Mouse (Mus musculus) midbrain, embryonic 14.5 days (tissue): ENCODE results near the gene Csnk1g2. TPM values are rescaled to one million over a fixed set of nuclear protein-coding genes. Genes with fewer than 3 reads are reported as not detected.
A peak's percentile ranks its signal among the peaks of the same experiment; 100 is the strongest.

ENCODE experiments used
- ATAC-seq: fragments of 200-750 bp; cut with Nextera tagmentation; 2 replicates; pipeline ENCODE4 v1.8.0; 2017; ENCODE audit warnings: moderate number of reproducible peaks, moderate library complexity; ENCODE audit not compliant: low FRiP score, low TSS enrichment
- DNase-seq: peaks from one replicate; pipeline ENCODE4 v3.0.0-alpha.2; 2015
- H3K27ac ChIP-seq: fragments of 300-500 bp; sonication (generic); replicated peaks from 2 replicates; pipeline ENCODE4 v1.5.1; 2014; ENCODE audit warnings: mild to moderate bottlenecking, low read depth, low read length, moderate library complexity
- H3K27me3 ChIP-seq: fragments of 300-500 bp; sonication (generic); 2 replicates; pipeline ENCODE4 v1.6.1; 2014; ENCODE audit warnings: low read length, control low read depth, mixed read lengths; ENCODE audit not compliant: control insufficient read depth, insufficient read depth
- H3K36me3 ChIP-seq: fragments of 300-500 bp; sonication (generic); 2 replicates; pipeline ENCODE4 v1.6.1; 2014; ENCODE audit warnings: low read length, control low read depth; ENCODE audit not compliant: control insufficient read depth, insufficient read depth
- H3K4me1 ChIP-seq: fragments of 300-500 bp; sonication (generic); 2 replicates; pipeline ENCODE4 v1.6.1; 2014; ENCODE audit warnings: mild to moderate bottlenecking, antibody characterized with exemption, low read length, control low read depth; ENCODE audit not compliant: control insufficient read depth, insufficient read depth
- H3K4me2 ChIP-seq: fragments of 300-500 bp; sonication (generic); 2 replicates; pipeline ENCODE4 v1.6.1; 2014; ENCODE audit warnings: mild to moderate bottlenecking, low read length, moderate library complexity
- H3K4me3 ChIP-seq: fragments of 300-500 bp; sonication (generic); replicated peaks from 2 replicates; pipeline ENCODE4 v1.5.1; 2014; ENCODE audit warnings: low read depth, low read length
- H3K9ac ChIP-seq: fragments of 300-500 bp; sonication (generic); replicated peaks from 2 replicates; pipeline ENCODE4 v1.6.1; 2014; ENCODE audit warnings: mild to moderate bottlenecking, low read length, moderate library complexity
- H3K9me3 ChIP-seq: fragments of 300-500 bp; sonication (generic); 2 replicates; pipeline ENCODE4 v1.6.1; 2016; ENCODE audit warnings: low read length, control low read depth, mixed read lengths; ENCODE audit not compliant: control insufficient read depth
- WGBS: fragments of 180-500 bp; shearing (Covaris S2); extraction: QIAGEN DNeasy Blood & Tissue Kit; methylation state at CpG from one replicate; pipeline ENCODE4 v1.1.7; 2014; 5-methylcytosine and 5-hydroxymethylcytosine counted together
- polyA plus RNA-seq: library from polyadenylated mRNA; unstranded; fragments of >200 nt; fragmentation: Nextera tagmentation; extraction: Ambion mirVana; gene quantifications from 2 replicates; pipeline ENCODE4 v1.2.1, GENCODE M21; 2014

The Csnk1g2 gene
- polyA plus RNA-seq, 1 experiment from 2014 or later, result 74.1 TPM

- ATAC-seq, result no peak
- DNase-seq, result peak; percentile 71
- 6% methylated on average over 8 of the region's 8 CpGs for WGBS
- Histone ChIP-seq H3K4me3 (no peak overlapping the region), H3K36me3 (peaks cover 10% of the 10 kb centered on the region), H3K4me2 (no peak overlapping the region), H3K27ac (no peak overlapping the region), H3K9me3 (no peaks in the 10 kb centered on the region), H3K4me1 (peaks cover 30% of the 10 kb centered on the region), H3K9ac (no peak overlapping the region), H3K27me3 (no peaks in the 10 kb centered on the region)
These were observed 43.7 kb upstream of the Csnk1g2 start for GRCm38 (mm10) chr10:80578911-80579310.

GRCm38 (mm10) chr10:80583047-80583446 lies 39.6 kb upstream of the Csnk1g2 start:
- Histone ChIP-seq H3K27me3 (no peaks in the 10 kb centered on the region), H3K4me2 (no peak overlapping the region), H3K36me3 (peaks cover 29% of the 10 kb centered on the region), H3K9me3 (no peaks in the 10 kb centered on the region), H3K4me3 (no peak overlapping the region), H3K9ac (no peak overlapping the region), H3K27ac (no peak overlapping the region), H3K4me1 (peaks cover 8% of the 10 kb centered on the region; the same call in 1 of the 2 replicates)
- 89% methylated on average over 5 of the region's 5 CpGs for whole genome bisulfite sequencing
- DNase-seq (no peak), ATAC-seq (no peak)

GRCm38 (mm10) chr10:80584045-80584488 lies 38.6 kb upstream of the Csnk1g2 start:
- no peak overlapping the region for H3K4me2 ChIP-seq
- 62% methylated on average over 12 of the region's 12 CpGs for WGBS

DNA sequence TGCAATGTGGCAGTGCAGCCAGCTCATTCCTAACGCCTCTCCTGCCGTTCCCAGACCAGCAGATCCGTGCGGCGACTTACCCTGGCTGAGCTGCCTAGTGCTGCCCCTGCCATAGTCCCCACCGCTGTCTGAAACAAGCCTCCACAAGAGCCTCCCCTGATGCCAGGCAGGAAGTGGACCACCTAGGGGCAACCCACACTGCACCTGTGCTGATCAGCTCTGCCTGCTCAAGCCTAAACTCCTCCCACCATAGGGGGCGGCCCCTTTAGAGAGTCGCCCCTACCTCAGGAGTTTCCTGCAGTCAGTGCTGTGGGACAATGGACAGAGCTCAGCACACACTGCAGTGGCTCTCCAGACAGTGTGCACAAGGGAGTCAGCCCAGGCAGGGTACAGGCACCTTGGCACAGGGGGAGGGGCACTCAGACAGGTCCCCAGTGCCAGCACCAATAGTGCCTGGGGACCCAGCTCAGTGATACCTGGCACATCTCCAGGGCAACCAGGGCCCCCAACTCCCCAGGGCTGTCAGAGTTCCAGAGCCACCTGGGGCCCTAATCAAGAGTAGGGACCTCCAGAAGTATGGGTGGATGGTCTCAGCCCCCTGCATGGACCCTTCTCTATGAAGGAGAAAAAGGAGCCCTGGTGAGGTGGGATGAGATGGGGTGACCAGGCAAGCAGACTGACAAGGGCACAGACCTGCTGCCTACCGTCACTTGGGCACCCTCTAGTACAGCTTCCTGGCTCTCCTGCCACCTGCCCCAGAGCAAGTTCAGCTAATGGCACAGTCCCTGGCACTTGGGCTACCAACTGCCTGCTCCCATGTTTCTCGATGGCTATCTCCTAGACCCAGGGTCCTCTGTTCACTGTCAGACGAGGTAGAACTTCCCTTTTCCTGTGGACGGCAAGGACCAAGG lies 37.7 kb upstream of the Csnk1g2 start:
- Histone ChIP-seq H3K27ac (no peak overlapping the region), H3K9me3 (no peaks in the 10 kb centered on the region), H3K4me2 (no peak overlapping the region), H3K4me3 (no peak overlapping the region), H3K9ac (no peak overlapping the region), H3K27me3 (no peaks in the 10 kb centered on the region), H3K36me3 (peaks cover 29% of the 10 kb centered on the region), H3K4me1 (peaks cover 18% of the 10 kb centered on the region)
- 75% methylated on average over 12 of the region's 12 CpGs for WGBS
- DNase-seq, result no peak
- no peak for ATAC-seq

More at GRCm38 (mm10) chr10:80584045-80584488, 38.6 kb upstream of the Csnk1g2 start:
- Histone ChIP-seq H3K4me1 (peaks cover 13% of the 10 kb centered on the region), H3K4me3 (no peak overlapping the region), H3K27ac (no peak overlapping the region), H3K27me3 (no peaks in the 10 kb centered on the region), H3K9ac (no peak overlapping the region), H3K36me3 (peaks cover 29% of the 10 kb centered on the region), H3K9me3 (no peaks in the 10 kb centered on the region)
- DNase-seq, result no peak
- no peak for ATAC-seq

DNA sequence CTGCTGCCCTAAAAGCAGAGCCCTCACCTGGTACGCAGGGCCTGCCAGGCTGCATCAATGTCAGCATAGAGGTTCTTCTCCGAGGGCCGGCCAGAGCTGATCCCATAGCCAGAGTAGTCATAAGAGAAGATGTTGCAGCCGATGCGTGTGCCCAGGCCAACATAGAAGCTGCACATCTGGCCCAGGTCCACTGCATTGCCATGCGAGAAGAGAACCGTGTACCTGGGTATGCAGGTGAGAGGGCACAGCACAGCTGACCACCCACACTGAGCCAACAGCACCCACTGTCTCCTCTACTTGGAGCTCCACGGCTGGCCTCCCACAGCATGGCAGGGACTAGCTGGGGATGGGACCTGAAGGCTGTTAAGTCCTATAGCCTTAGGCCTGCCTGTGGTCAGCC lies 37.1 kb upstream of the Csnk1g2 start:
- WGBS, result 92% methylated on average over 8 of the region's 8 CpGs
- H3K9me3 ChIP-seq, result no peaks in the 10 kb centered on the region
- peaks cover 29% of the 10 kb centered on the region for H3K36me3 ChIP-seq
- no peaks in the 10 kb centered on the region for H3K27me3 ChIP-seq
- peaks cover 18% of the 10 kb centered on the region for H3K4me1 ChIP-seq
- H3K9ac ChIP-seq, result no peak overlapping the region
- H3K4me3 ChIP-seq, result no peak overlapping the region
- H3K4me2 ChIP-seq, result no peak overlapping the region
- DNase-seq, result no peak
- ATAC-seq, result no peak
- H3K27ac ChIP-seq, result no peak overlapping the region

DNA sequence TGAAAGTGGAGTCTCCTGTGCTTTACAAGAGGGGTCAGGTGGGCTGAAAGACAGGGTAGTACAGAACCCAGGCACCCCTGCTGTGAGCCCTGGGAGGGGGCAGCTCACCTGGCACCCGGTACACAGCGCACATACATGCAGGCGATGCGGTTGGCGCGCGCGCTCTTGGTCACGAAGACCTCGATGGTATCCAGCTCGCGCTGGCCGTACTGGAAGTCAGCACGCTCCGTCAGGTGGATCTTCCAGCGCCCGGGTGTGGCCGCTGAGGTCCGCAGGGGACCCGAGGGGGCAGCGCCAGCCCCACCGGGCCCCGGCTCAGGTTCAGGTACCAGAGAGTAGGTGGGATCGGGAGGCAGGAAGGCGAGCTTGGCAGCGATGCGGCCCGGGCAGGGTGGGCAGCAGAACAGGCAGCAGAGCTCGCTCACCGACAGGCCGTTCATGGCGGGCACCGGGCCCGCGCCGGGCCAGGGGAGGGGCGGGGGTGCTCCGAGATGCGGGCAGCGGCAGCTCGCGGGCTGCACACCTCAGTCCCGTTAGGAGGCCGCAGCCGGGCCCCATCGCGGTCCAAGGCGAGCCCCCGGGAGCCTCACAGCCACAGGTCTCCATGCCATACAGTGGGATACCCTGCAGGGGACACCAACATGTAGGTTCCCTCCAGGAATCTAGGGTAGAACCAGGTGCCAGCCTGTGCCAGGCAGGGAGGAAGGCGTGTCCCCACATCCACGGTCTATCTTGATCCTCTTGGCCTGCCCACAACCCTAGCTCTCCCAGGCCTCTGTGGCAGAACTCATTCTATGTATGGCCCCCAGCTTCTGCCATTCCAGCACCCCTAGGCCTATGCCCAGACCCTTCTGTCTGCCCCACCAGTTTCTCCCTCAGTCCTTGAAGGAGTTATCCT lies 36.0 kb upstream of the Csnk1g2 start:
- no peak overlapping the region for H3K9ac ChIP-seq
- H3K4me3 ChIP-seq, result no peak overlapping the region
- ATAC-seq (no peak), DNase-seq (no peak)
- H3K27ac ChIP-seq, result 0 out of 2 replicates have a peak overlapping the region, but pooled peaks have one; percentile 17
- no peaks in the 10 kb centered on the region for H3K9me3 ChIP-seq
- 96% methylated on average over 50 of the region's 51 CpGs for WGBS
- H3K4me2 ChIP-seq, result no peak overlapping the region
- H3K4me1 ChIP-seq, result peaks cover 18% of the 10 kb centered on the region
- H3K36me3 ChIP-seq, result peaks cover 26% of the 10 kb centered on the region
- no peaks in the 10 kb centered on the region for H3K27me3 ChIP-seq

GRCm38 (mm10) chr10:80587305-80587657 lies 35.4 kb upstream of the Csnk1g2 start:
- Histone ChIP-seq H3K9me3 (no peaks in the 10 kb centered on the region), H3K9ac (no peak overlapping the region), H3K4me2 (no peak overlapping the region), H3K27me3 (no peaks in the 10 kb centered on the region), H3K36me3 (peaks cover 26% of the 10 kb centered on the region), H3K27ac (0 out of 2 replicates have a peak overlapping the region, but pooled peaks have one; percentile 17), H3K4me3 (no peak overlapping the region), H3K4me1 (peaks cover 18% of the 10 kb centered on the region)
- ATAC-seq, result no peak
- DNase-seq, result no peak
- 26% methylated on average over 4 of the region's 4 CpGs for WGBS

DNA sequence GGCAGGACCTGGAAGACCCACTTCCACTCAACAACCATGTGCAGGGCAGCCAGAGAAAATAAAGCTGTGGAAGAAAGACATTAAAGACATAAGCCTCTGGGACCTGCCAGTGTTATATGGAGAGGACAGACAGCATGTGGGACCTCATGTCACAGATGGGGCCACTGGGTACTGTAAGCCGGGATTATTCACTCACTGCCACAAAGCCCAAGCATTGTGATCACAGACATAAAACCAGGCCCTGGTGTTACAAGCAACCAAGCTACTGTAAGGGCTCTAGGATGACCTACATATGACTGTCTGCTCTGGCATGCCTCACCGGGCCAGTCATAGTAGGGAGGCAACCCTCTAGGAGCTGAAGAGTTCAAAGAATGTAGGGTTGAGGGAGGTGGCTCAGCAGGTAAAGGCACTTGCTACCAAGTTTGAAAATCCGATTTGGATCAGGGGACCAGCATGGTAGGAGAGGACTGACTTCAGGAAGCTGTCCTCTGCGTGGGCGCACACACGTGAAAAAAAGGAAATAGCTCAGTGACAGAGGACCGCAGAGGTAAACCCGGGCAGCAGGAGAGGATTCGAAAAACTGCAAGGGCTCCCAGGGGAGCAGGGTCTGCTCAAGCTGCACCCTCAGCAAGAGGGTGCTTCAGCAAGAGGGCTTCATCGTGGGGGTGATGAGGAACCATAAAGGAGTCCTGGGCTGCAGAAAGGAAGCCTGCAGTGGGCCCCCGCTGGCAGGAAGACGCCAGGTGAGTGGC lies 33.3 kb upstream of the Csnk1g2 start:
- ATAC-seq, result no peak

More for the DNA sequence above, 33.3 kb upstream of the Csnk1g2 start:
- DNase-seq, result no peak
- 20% methylated on average over 12 of the region's 12 CpGs for WGBS
- Histone ChIP-seq H3K4me3 (peak overlapping the region; percentile 94), H3K9me3 (no peaks in the 10 kb centered on the region), H3K9ac (peak overlapping the region; percentile 89), H3K4me1 (peaks cover 18% of the 10 kb centered on the region), H3K4me2 (peak overlapping the region; percentile 99), H3K36me3 (peaks cover 17% of the 10 kb centered on the region), H3K27me3 (no peaks in the 10 kb centered on the region), H3K27ac (0 out of 2 replicates have a peak overlapping the region, but pooled peaks have one; percentile 71)
